Mouse (Mus musculus): Measurements from ENCODE around the gene Tnfsfm13. TPM values are rescaled to one million over a fixed set of nuclear protein-coding genes. Genes with fewer than 3 reads are reported as not detected.

Gene Tnfsfm13
- polyA plus RNA-seq, 2 experiments, result 0.70 to 0.80 TPM

DNA sequence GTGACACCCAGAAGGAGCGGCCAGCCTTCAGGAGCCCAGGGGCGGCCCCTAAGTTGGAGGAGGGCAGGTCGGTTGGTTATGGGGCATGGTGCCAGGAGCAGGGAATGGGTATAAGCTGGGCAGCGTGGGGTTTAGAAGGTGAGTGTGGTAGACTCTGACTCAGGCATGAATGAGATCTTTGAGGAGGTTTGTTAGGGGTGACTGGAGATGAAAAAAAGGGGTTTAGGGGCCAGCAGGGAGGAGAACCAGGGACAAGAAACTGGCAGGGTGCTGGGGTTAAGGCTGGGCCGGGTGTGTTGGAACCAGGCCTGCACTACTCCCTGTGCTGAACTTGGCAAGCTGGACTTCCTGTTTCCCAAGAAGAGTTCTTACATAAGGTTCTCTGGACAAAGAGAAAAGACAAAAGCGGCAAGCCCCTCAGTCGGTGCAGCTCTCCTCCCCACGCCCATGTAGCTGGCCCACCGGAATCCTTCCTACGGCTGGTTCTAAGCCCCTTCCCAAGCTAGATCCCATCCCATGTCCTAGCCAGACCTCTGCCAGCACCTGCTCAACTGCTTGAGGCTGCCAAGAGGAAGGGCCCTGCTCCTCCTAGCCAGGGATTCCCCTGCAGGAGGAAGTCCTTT lies 10.3 kb downstream of the Tnfsfm13 start, which contains the start of gene Tnfsf13:
TSS of gene Tnfsf13 (minus strand) at position 259 of the 623 bp plus-strand sequence.
- Histone ChIP-seq H3K9ac (replicated peaks) (no peak within 1 kb of the TSS), H3K4me3 (ENCODE audit: insufficient read depth in 1 of 2, low read depth in 2 of 2, low read length in 2 of 2) (no peak within 1 kb of the TSS), H3K4me1 (replicated peaks; ENCODE audit: control insufficient read depth in 2 of 2, insufficient read depth in 2 of 2, low read length in 1 of 2) (peaks cover 5 to 21% of the 10 kb centered on the region in 2 experiments; a peak in 3 of 4 replicates), H3K36me3 (replicated peaks; ENCODE audit: control insufficient read depth, insufficient read depth, low read depth) (no peaks in the 10 kb centered on the region), H3K27ac (no peak within 1 kb of the TSS), H3K9me3 (ENCODE audit: control insufficient read depth, low read length) (no peaks in the 10 kb centered on the region), H3K4me2 (ENCODE audit: low read depth) (no peak within 1 kb of the TSS), H3K27me3 (ENCODE audit: control insufficient read depth, insufficient read depth, low read length) (no peaks in the 10 kb centered on the region)
- 67% methylated on average over 10 of the region's 10 CpGs for WGBS (ENCODE audit: insufficient replicate concordance)
- TF ChIP-seq EP300 (IDR thresholded peaks at IDR 0.05; ENCODE audit: low read depth) (no peak), CTCF (IDR thresholded peaks at IDR 0.05; ENCODE audit: low read depth) (no peak)
- DNase-seq (ENCODE audit: low read depth in 3 of 3, low spot score in 3 of 3), result no peak
- no peak for ATAC-seq (ENCODE audit: insufficient read depth)

DNA sequence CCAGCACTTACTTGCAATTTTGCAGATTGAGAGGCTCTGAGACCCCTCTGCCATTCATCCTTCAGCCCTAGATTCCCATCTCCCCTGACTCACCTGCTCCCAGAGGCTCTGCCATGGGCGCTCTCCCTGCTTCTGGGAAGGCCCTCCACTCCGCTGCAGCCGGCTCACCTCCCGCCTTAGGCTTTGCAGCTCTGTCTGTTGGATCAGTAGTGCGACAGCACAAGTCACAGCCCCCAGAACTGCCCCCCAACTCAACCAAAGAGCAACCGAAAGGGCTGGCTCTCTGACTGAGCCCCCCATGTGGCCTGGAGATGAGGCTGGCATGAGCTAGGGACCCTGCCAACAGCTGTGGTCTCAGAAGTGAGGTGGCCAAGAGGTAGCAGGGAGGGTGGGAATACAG lies 11.0 kb downstream of the Tnfsfm13 start:
- Histone ChIP-seq H3K4me3 (ENCODE audit: insufficient read depth in 1 of 2, low read depth in 2 of 2, low read length in 2 of 2) (no peak overlapping the region), H3K36me3 (replicated peaks; ENCODE audit: control insufficient read depth, insufficient read depth, low read depth) (no peaks in the 10 kb centered on the region; the same call in 1 of the 2 replicates), H3K9ac (replicated peaks) (no peak overlapping the region), H3K9me3 (ENCODE audit: control insufficient read depth, low read length) (no peaks in the 10 kb centered on the region), H3K4me1 (replicated peaks; ENCODE audit: control insufficient read depth in 2 of 2, insufficient read depth in 2 of 2, low read length in 1 of 2) (peaks cover 8 to 21% of the 10 kb centered on the region in 2 experiments; a peak in 3 of 4 replicates), H3K27me3 (ENCODE audit: control insufficient read depth, insufficient read depth, low read length) (no peaks in the 10 kb centered on the region), H3K27ac (no peak overlapping the region), H3K4me2 (ENCODE audit: low read depth) (no peak overlapping the region)
- DNase-seq (ENCODE audit: low read depth in 3 of 3, low spot score in 3 of 3) (no peak), ATAC-seq (ENCODE audit: insufficient read depth) (no peak)
- TF ChIP-seq CTCF (IDR thresholded peaks at IDR 0.05; ENCODE audit: low read depth) (no peak), EP300 (IDR thresholded peaks at IDR 0.05; ENCODE audit: low read depth) (no peak)
- 79% methylated on average over 6 of the region's 6 CpGs for WGBS (ENCODE audit: insufficient replicate concordance)

- Histone ChIP-seq H3K27ac (no peak overlapping the region), H3K4me3 (ENCODE audit: insufficient read depth in 1 of 2, low read depth in 2 of 2, low read length in 2 of 2) (no peak overlapping the region), H3K36me3 (replicated peaks; ENCODE audit: control insufficient read depth, insufficient read depth, low read depth) (no peaks in the 10 kb centered on the region; the same call in 1 of the 2 replicates), H3K9ac (replicated peaks) (no peak overlapping the region), H3K4me1 (replicated peaks; ENCODE audit: control insufficient read depth in 2 of 2, insufficient read depth in 2 of 2, low read length in 1 of 2) (peaks cover 8 to 21% of the 10 kb centered on the region in 2 experiments; a peak in 3 of 4 replicates), H3K4me2 (ENCODE audit: low read depth) (no peak overlapping the region), H3K27me3 (ENCODE audit: control insufficient read depth, insufficient read depth, low read length) (no peaks in the 10 kb centered on the region), H3K9me3 (ENCODE audit: control insufficient read depth, low read length) (no peaks in the 10 kb centered on the region)
- ATAC-seq (ENCODE audit: insufficient read depth) (no peak), DNase-seq (ENCODE audit: low read depth in 3 of 3, low spot score in 3 of 3) (no peak)
- 70% methylated on average over 12 of the region's 12 CpGs for WGBS (ENCODE audit: insufficient replicate concordance)
- TF ChIP-seq CTCF (IDR thresholded peaks at IDR 0.05; ENCODE audit: low read depth) (no peak), EP300 (IDR thresholded peaks at IDR 0.05; ENCODE audit: low read depth) (no peak)
Observed at GRCm38 (mm10) chr11:69684128-69684745, 11.7 kb downstream of the Tnfsfm13 start.

DNA sequence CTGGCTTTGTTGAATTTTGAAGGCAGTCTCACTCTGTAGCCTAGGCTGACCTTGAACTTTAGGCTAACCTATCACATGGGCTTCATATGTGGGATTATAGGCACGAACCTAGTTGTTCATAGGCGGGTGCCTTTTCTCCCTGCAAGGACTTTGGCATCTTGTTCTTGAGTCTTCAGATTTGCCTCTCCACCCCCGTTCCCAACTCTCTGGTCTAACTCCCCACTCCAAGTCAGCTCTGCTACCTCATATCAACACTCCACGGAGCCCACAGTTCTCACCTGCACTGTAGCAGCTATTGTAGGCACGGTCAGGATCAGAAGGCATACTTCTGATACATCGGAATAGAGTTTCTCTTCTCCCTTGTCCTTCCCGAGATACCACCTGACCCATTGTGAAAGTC lies 12.3 kb downstream of the Tnfsfm13 start:
- DNase-seq (ENCODE audit: low read depth in 3 of 3, low spot score in 3 of 3) (no peak), ATAC-seq (ENCODE audit: insufficient read depth) (no peak)
- H3K27ac ChIP-seq, result no peak overlapping the region
- peaks cover under 1% of the 10 kb centered on the region; the same call in 1 of the 2 replicates for H3K36me3 ChIP-seq (replicated peaks; ENCODE audit: control insufficient read depth, insufficient read depth, low read depth)
- TF ChIP-seq CTCF (IDR thresholded peaks at IDR 0.05; ENCODE audit: low read depth) (no peak), EP300 (IDR thresholded peaks at IDR 0.05; ENCODE audit: low read depth) (no peak)
- no peaks in the 10 kb centered on the region for H3K27me3 ChIP-seq (ENCODE audit: control insufficient read depth, insufficient read depth, low read length)
- H3K4me2 ChIP-seq (ENCODE audit: low read depth), result no peak overlapping the region
- 57% methylated on average over 7 of the region's 7 CpGs for WGBS (ENCODE audit: insufficient replicate concordance)
- no peaks in the 10 kb centered on the region for H3K9me3 ChIP-seq (ENCODE audit: control insufficient read depth, low read length)
- peaks cover 8 to 21% of the 10 kb centered on the region in 2 experiments; a peak in 3 of 4 replicates for H3K4me1 ChIP-seq (replicated peaks; ENCODE audit: control insufficient read depth in 2 of 2, insufficient read depth in 2 of 2, low read length in 1 of 2)
- H3K4me3 ChIP-seq (ENCODE audit: insufficient read depth in 1 of 2, low read depth in 2 of 2, low read length in 2 of 2), result no peak overlapping the region
- H3K9ac ChIP-seq (replicated peaks), result no peak overlapping the region

GRCm38 (mm10) chr11:69682840-69683533 lies 12.9 kb downstream of the Tnfsfm13 start:
- no peaks in the 10 kb centered on the region for H3K9me3 ChIP-seq (ENCODE audit: control insufficient read depth, low read length)
- peak overlapping the region; percentile 93 for H3K4me2 ChIP-seq (ENCODE audit: low read depth)
- TF ChIP-seq EP300 (IDR thresholded peaks at IDR 0.05; ENCODE audit: low read depth), result no peak
- peak; percentile 96 for TF ChIP-seq CTCF (IDR thresholded peaks at IDR 0.05; ENCODE audit: low read depth)
- H3K36me3 ChIP-seq (replicated peaks; ENCODE audit: control insufficient read depth, insufficient read depth, low read depth), result peaks cover 6% of the 10 kb centered on the region
- DNase-seq (ENCODE audit: low read depth in 3 of 3, low spot score in 3 of 3) (peak; percentile 80 to 81 (median 81)), ATAC-seq (ENCODE audit: insufficient read depth) (no peak)
- 29% methylated on average over 12 of the region's 12 CpGs for WGBS (ENCODE audit: insufficient replicate concordance)
- H3K4me1 ChIP-seq (replicated peaks; ENCODE audit: control insufficient read depth in 2 of 2, insufficient read depth in 2 of 2, low read length in 1 of 2), result peaks cover 8 to 21% of the 10 kb centered on the region in 2 experiments; a peak in 3 of 4 replicates
- H3K27ac ChIP-seq, result no peak overlapping the region
- no peaks in the 10 kb centered on the region for H3K27me3 ChIP-seq (ENCODE audit: control insufficient read depth, insufficient read depth, low read length)
- peak overlapping the region in 1 of 2 experiments; percentile 82; a peak in 2 of 4 replicates for H3K4me3 ChIP-seq (ENCODE audit: insufficient read depth in 1 of 2, low read depth in 2 of 2, low read length in 2 of 2)
- H3K9ac ChIP-seq (replicated peaks), result no peak overlapping the region

Measured in liver, embryonic 14.5 days (tissue).